Mouse (Mus musculus) layer of hippocampus, adult 2 months (tissue): ENCODE results near the gene Npcd. TPM values are rescaled to one million over a fixed set of nuclear protein-coding genes. Genes with fewer than 3 reads are reported as not detected.

Experiments used
- DNase-seq, 2 experiments: peaks; one replicate each; pipeline ENCODE4 v3.0.0; 2022; ENCODE audit warnings: low spot score in 2 of 2
- H3K27ac ChIP-seq: fragments of 200-600 bp; 2 replicates; pipeline ENCODE4 v1.8.1; 2022
- H3K4me3 ChIP-seq: fragments of 200-600 bp; 2 replicates; pipeline ENCODE4 v1.8.1; 2022; ENCODE audit warnings: mild to moderate bottlenecking
- CTCF ChIP-seq: fragments of 200-600 bp; conservative IDR thresholded peaks from 2 replicates; pipeline ENCODE4 v1.8.1; 2022; ENCODE audit warnings: antibody characterized with exemption, mild to moderate bottlenecking, moderate library complexity
- total RNA-seq, 2 experiments: library from RNA; stranded (reverse); gene quantifications; 2 replicates each; pipeline ENCODE4 v1.2.3; 2021

Gene Npcd
- total RNA-seq, 2 experiments from 2014 or later = 11.9 to 22.4 TPM

GRCm38 (mm10) chr15:79850143-79850542 is 16.1 kb upstream of the Npcd start:
- Histone ChIP-seq H3K27ac (no peak overlapping the region), H3K4me3 (no peak overlapping the region)
- peak; percentile 22 for TF ChIP-seq CTCF
- DNase-seq = no peak

GRCm38 (mm10) chr15:79847100-79847499 is 13.1 kb upstream of the Npcd start:
- Histone ChIP-seq H3K4me3 (no peak overlapping the region), H3K27ac (peak overlapping the region; percentile 65)
- no peak for DNase-seq
- TF ChIP-seq CTCF = no peak

- no peak for DNase-seq
- Histone ChIP-seq H3K4me3 (no peak overlapping the region), H3K27ac (no peak overlapping the region)
- TF ChIP-seq CTCF = no peak
Measured at GRCm38 (mm10) chr15:79845986-79846385, 11.9 kb upstream of the Npcd start.

GRCm38 (mm10) chr15:79842985-79843384 is 8.9 kb upstream of the Npcd start:
- no peak for DNase-seq
- no peak overlapping the region for H3K4me3 ChIP-seq
- no peak overlapping the region for H3K27ac ChIP-seq
- no peak for TF ChIP-seq CTCF

GRCm38 (mm10) chr15:79840281-79840680 is 6.2 kb upstream of the Npcd start:
- DNase-seq = no peak
- no peak overlapping the region for H3K4me3 ChIP-seq
- no peak overlapping the region for H3K27ac ChIP-seq
- TF ChIP-seq CTCF = no peak

GRCm38 (mm10) chr15:79834881-79835260 is 834 bp upstream of the Npcd start:
- TF ChIP-seq CTCF = no peak
- peak overlapping the region; percentile 60; the same call in 1 of the 2 replicates for H3K4me3 ChIP-seq

GRCm38 (mm10) chr15:79833251-79834050 is 586 bp downstream of the Npcd start:
- peak in 1 of 2 experiments; percentile 58 for DNase-seq
- TF ChIP-seq CTCF = no peak
- peak overlapping the region; percentile 91 for H3K4me3 ChIP-seq
- peak overlapping the region; percentile 99 for H3K27ac ChIP-seq

More at GRCm38 (mm10) chr15:79834881-79835260, 834 bp upstream of the Npcd start:
- DNase-seq = no peak
- H3K27ac ChIP-seq = peak overlapping the region; percentile 99

GRCm38 (mm10) chr15:79832064-79832900 is 1.8 kb downstream of the Npcd start:
- peak; percentile 93 for TF ChIP-seq CTCF
- peak overlapping the region; percentile 99 for H3K27ac ChIP-seq
- DNase-seq = peak; percentile 74 to 85

GRCm38 (mm10) chr15:79830388-79830787 is 3.6 kb downstream of the Npcd start:
- peak; percentile 80 to 86 for DNase-seq
- peak; percentile 95 for TF ChIP-seq CTCF

More at GRCm38 (mm10) chr15:79832064-79832900, 1.8 kb downstream of the Npcd start:
- H3K4me3 ChIP-seq = peak overlapping the region; percentile 91

GRCm38 (mm10) chr15:79829431-79829830 is 4.6 kb downstream of the Npcd start:
- no peak for TF ChIP-seq CTCF
- Histone ChIP-seq H3K27ac (peak overlapping the region; percentile 82), H3K4me3 (peak overlapping the region; percentile 46; the same call in 1 of the 2 replicates)
- no peak for DNase-seq

More at GRCm38 (mm10) chr15:79830388-79830787, 3.6 kb downstream of the Npcd start:
- Histone ChIP-seq H3K27ac (peak overlapping the region; percentile 82; the same call in 1 of the 2 replicates), H3K4me3 (no peak overlapping the region)

- DNase-seq = peak in 1 of 2 experiments; percentile 59
- H3K27ac ChIP-seq = peak overlapping the region; percentile 82
- TF ChIP-seq CTCF = peak; percentile 74
- H3K4me3 ChIP-seq = peak overlapping the region; percentile 46
Measured at GRCm38 (mm10) chr15:79828366-79829035, 5.5 kb downstream of the Npcd start.

- Histone ChIP-seq H3K27ac (peak overlapping the region; percentile 82), H3K4me3 (peak overlapping the region; percentile 46)
- no peak for DNase-seq
- no peak for TF ChIP-seq CTCF
Measured at GRCm38 (mm10) chr15:79827778-79828210, 6.2 kb downstream of the Npcd start.
